2 mouse cellular contexts compared by ENCODE assay signal in genomic region chr7:19242005-19242404, GRCm38 (mm10).
A peak's percentile ranks its signal among the peaks of the same experiment; 100 is the strongest.
TF ChIP-seq lines count a peak whose summit lies in the region.

No protein-coding gene starts in this region.

TF ChIP-seq in CH12.LX, 34 proteins besides CTCF, POLR2A, EP300 and RAD21:
- no peak for TF ChIP-seq HCFC1 (IDR thresholded peaks at IDR 0.05; ENCODE audit: low read depth, low read length)
- TF ChIP-seq MAFK (IDR thresholded peaks at IDR 0.05; ENCODE audit: insufficient replicate concordance, low read length) = peak; percentile 68; the same call in 1 of the 2 replicates

TF ChIP-seq in ES-E14, 5 proteins besides CTCF, POLR2A, EP300 and RAD21:
- TF ChIP-seq MAFK (IDR thresholded peaks at IDR 0.05; ENCODE audit: insufficient read depth, low read depth, low read length) = peak; percentile 71
- TF ChIP-seq ZNF384 (IDR thresholded peaks at IDR 0.05; ENCODE audit: low read depth, low read length) = no peak
- TF ChIP-seq CHD2 (IDR thresholded peaks at IDR 0.05; ENCODE audit: low read depth, low read length) = no peak
TF ChIP-seq in ES-E14: peak in this region for 1.
